Mouse (Mus musculus) heart, embryonic 12.5 days (tissue): Measurements from ENCODE around the gene Ppp1cc. TPM values are rescaled to one million over a fixed set of nuclear protein-coding genes. Genes with fewer than 3 reads are reported as not detected.
"Not testable (repeated sequence)": the region's sequence is repeated elsewhere in the genome, so short reads cannot be mapped to it uniquely, and the experiment has no call there.

ENCODE experiments used
- ATAC-seq: fragments of 200-750 bp; cut with Nextera tagmentation; 2 replicates; pipeline ENCODE4 v1.8.0; 2017; ENCODE audit warnings: moderate TSS enrichment, moderate library complexity; ENCODE audit not compliant: insufficient number of reproducible peaks, low FRiP score
- H3K27ac ChIP-seq: fragments of 300-500 bp; sonication (generic); 2 replicates; pipeline ENCODE4 v1.5.1; 2016; ENCODE audit warnings: mild to moderate bottlenecking, moderate library complexity; ENCODE audit not compliant: poor library complexity, severe bottlenecking
- H3K27me3 ChIP-seq: fragments of 300-500 bp; sonication (generic); replicated peaks from 2 replicates; pipeline ENCODE4 v1.6.1; 2016; ENCODE audit warnings: mild to moderate bottlenecking, moderate library complexity
- H3K36me3 ChIP-seq: fragments of 300-500 bp; sonication (generic); 2 replicates; pipeline ENCODE4 v1.6.1; 2016; ENCODE audit warnings: mild to moderate bottlenecking, moderate library complexity
- H3K4me1 ChIP-seq: fragments of 300-500 bp; sonication (generic); replicated peaks from 2 replicates; pipeline ENCODE4 v1.6.1; 2016; ENCODE audit warnings: mild to moderate bottlenecking
- H3K4me2 ChIP-seq: fragments of 300-500 bp; sonication (generic); 2 replicates; pipeline ENCODE4 v1.6.1; 2016; ENCODE audit warnings: mild to moderate bottlenecking, moderate library complexity
- H3K4me3 ChIP-seq: fragments of 300-500 bp; sonication (generic); 2 replicates; pipeline ENCODE4 v1.5.1; 2016; ENCODE audit warnings: mild to moderate bottlenecking
- H3K9ac ChIP-seq: fragments of 300-500 bp; sonication (generic); 2 replicates; pipeline ENCODE4 v1.6.1; 2016; ENCODE audit warnings: mild to moderate bottlenecking, moderate library complexity
- H3K9me3 ChIP-seq: fragments of 300-500 bp; sonication (generic); replicated peaks from 2 replicates; pipeline ENCODE4 v1.6.1; 2016; ENCODE audit warnings: mild to moderate bottlenecking, moderate library complexity
- WGBS: fragments of 180-500 bp; shearing (Covaris S2); methylation state at CpG from one replicate; pipeline ENCODE4 v1.1.7; 2016; 5-methylcytosine and 5-hydroxymethylcytosine counted together
- polyA plus RNA-seq: library from polyadenylated mRNA; unstranded; fragments of >200 nt; fragmentation: Nextera tagmentation; extraction: Ambion mirVana; gene quantifications from 2 replicates; pipeline ENCODE4 v1.2.1, GENCODE M21; 2016

Ppp1cc gene
- polyA plus RNA-seq, 1 experiment from 2014 or later, result 222 TPM

DNA sequence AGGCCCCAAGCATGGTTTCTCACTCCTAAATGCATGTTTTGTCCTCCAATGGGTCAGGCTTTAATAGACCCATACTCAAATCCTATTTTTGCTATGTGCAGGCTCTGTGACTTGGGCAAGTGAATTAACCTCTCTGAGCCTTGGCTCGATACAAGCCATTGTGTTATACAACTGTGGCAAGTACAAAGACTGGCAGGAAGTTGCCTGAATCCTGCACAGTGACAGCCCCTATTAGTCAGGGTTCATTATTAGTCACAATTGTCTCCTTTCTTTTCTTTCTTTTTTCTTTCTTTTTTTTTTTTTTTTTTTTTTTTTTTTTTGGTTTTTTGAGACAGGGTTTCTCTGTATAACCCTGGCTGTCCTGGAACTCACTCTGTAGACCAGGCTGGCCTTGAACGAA, 18.3 kb upstream of the Ppp1cc start:
- not testable (repeated sequence) for ATAC-seq, H3K4me2 ChIP-seq
- peaks cover 35% of the 10 kb centered on the region for H3K4me1 ChIP-seq

DNA sequence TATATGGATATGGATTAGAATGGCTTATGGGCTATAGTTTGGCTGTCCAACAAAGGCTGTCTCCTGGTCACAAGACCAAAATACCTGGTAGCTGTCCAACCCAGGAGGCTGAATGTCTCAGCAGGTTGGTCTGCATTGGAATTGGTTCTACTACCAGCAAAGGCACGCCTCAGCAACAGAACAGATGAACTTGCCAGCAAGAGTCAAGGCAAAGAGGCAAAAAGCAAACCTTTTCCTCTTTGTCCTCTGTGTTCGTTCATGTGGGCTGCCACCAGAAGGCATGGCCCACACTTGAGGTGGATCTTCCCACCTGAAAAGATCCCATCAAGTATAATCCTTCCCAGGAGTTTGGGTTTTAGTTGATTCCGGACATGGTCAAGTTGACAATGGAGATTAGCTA, 17.4 kb upstream of the Ppp1cc start, which contains the start of gene Ccdc63:
Gene Ccdc63, minus strand, starts transcription at position 101 of the 400 bp plus-strand sequence.
- no peak for ATAC-seq
- WGBS, result 89% methylated on average over 3 of the region's 3 CpGs

More for the DNA sequence above, 18.3 kb upstream of the Ppp1cc start:
- 64% methylated on average over 2 of the region's 2 CpGs for WGBS
- not testable (repeated sequence) for H3K4me3 ChIP-seq, H3K27ac ChIP-seq, H3K27me3 ChIP-seq, H3K9ac ChIP-seq, H3K9me3 ChIP-seq, H3K36me3 ChIP-seq

DNA sequence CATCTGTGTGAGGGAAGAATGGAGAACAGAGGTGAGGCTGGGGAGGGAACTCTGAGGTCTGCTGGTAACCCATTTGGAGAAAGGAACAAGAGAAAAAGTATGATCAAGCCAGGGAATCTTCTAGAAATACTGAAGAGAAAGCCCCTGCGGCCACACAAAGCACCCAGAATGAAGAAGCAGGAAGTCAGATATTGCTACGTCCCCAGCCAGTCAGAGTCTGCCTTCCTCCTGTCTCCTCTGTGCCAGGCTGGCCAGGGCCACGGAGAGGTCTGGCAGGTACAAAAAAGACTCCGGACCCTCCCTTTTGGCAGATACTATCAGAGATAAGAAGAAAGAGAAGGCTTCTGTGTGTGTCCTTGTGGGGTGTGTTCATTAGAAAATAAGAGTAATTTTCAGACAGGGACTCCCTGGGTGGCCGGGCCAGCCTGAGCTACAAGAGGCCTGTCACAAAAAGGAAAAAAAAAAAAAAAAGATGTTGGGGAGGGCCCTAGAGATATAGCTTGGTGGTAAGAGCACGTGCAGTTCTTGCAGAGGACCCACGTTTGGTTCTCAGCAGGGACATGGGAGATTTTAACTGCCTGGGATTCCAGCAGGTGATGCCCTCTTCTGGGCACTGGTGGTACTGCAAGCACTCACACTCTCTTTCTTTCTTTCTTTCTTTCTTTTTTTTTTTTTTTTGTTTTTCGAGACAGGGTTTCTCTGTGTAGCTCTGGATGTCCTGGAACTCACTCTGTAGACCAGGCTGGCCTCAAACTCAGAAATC, 15.7 kb upstream of the Ppp1cc start:
- H3K27me3 ChIP-seq, result no peaks in the 10 kb centered on the region
- no peak overlapping the region for H3K4me2 ChIP-seq
- no peak overlapping the region for H3K27ac ChIP-seq
- H3K4me1 ChIP-seq, result peaks cover 21% of the 10 kb centered on the region
- no peaks in the 10 kb centered on the region for H3K36me3 ChIP-seq
- no peaks in the 10 kb centered on the region; the same call in 1 of the 2 replicates for H3K9me3 ChIP-seq
- 61% methylated on average over 8 of the region's 8 CpGs for WGBS
- no peak overlapping the region for H3K9ac ChIP-seq
- H3K4me3 ChIP-seq, result no peak overlapping the region
- ATAC-seq, result no peak

More for the DNA sequence above, 17.4 kb upstream of the Ppp1cc start, which contains the start of gene Ccdc63:
- H3K9me3 ChIP-seq, result no peaks in the 10 kb centered on the region; the same call in 1 of the 2 replicates
- no peak within 1 kb of the TSS for H3K27ac ChIP-seq
- H3K9ac ChIP-seq, result no peak within 1 kb of the TSS
- no peaks in the 10 kb centered on the region for H3K27me3 ChIP-seq
- no peaks in the 10 kb centered on the region for H3K36me3 ChIP-seq
- H3K4me1 ChIP-seq, result peaks cover 30% of the 10 kb centered on the region
- H3K4me3 ChIP-seq, result no peak within 1 kb of the TSS
- no peak within 1 kb of the TSS for H3K4me2 ChIP-seq

DNA sequence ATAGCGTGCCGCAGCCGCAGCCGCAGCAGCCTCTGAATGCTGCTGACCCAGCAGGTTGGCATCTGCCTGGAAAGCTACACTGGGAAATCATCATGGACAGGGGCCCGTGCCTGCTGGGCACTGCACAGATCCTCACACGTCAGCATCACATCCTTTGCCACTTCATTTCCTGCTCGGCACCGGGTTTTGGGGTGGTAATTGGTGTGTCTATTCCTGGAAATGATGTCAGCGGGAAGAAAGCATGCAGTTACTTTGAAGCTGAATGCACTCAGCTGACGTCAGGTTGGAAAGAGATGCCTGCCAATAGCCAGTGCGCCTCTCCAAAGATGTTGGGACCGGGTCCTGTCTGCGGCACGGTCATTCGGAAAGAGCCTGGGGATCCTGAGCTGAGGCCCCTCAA, 14.5 kb upstream of the Ppp1cc start:
- peak overlapping the region; percentile 37 for H3K4me2 ChIP-seq
- H3K9me3 ChIP-seq, result no peaks in the 10 kb centered on the region; the same call in 1 of the 2 replicates
- ATAC-seq, result peak; percentile 38; the same call in 1 of the 2 replicates
- no peaks in the 10 kb centered on the region for H3K27me3 ChIP-seq
- H3K4me3 ChIP-seq, result no peak overlapping the region
- 56% methylated on average over 15 of the region's 15 CpGs for WGBS
- no peaks in the 10 kb centered on the region for H3K36me3 ChIP-seq
- 0 out of 2 replicates have a peak overlapping the region, but pooled peaks have one; percentile 11 for H3K27ac ChIP-seq
- no peak overlapping the region for H3K9ac ChIP-seq
- peaks cover 18% of the 10 kb centered on the region for H3K4me1 ChIP-seq

DNA sequence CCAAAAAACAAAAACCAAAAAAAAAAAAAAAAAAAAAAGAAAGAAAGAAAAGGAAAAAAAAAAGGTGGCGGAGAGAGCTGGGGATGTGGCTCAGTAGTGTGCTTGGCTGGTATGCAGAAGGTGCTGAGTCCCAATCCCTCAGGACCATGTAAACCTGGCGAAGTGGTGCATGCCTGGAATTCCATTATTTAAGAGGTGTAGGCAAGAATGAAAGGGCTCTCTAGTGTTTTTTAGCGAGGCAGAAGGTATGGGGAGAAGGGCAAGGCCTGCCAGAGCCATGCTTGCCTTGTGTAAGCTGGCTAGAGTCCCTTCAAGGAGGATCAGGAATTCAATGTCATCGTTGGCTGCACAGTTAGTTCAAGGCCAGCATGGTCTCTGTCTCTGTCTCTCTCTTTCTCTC, 13.3 kb upstream of the Ppp1cc start:
- H3K4me3 ChIP-seq, result no peak overlapping the region
- peak overlapping the region; percentile 65 for H3K27ac ChIP-seq
- no peaks in the 10 kb centered on the region for H3K27me3 ChIP-seq
- H3K4me1 ChIP-seq, result peaks cover 18% of the 10 kb centered on the region
- H3K36me3 ChIP-seq, result no peaks in the 10 kb centered on the region
- no peak overlapping the region for H3K9ac ChIP-seq
- H3K9me3 ChIP-seq, result no peaks in the 10 kb centered on the region; the same call in 1 of the 2 replicates
- H3K4me2 ChIP-seq, result peak overlapping the region; percentile 25
- WGBS, result 70% methylated on average over 3 of the region's 4 CpGs
- no peak for ATAC-seq

DNA sequence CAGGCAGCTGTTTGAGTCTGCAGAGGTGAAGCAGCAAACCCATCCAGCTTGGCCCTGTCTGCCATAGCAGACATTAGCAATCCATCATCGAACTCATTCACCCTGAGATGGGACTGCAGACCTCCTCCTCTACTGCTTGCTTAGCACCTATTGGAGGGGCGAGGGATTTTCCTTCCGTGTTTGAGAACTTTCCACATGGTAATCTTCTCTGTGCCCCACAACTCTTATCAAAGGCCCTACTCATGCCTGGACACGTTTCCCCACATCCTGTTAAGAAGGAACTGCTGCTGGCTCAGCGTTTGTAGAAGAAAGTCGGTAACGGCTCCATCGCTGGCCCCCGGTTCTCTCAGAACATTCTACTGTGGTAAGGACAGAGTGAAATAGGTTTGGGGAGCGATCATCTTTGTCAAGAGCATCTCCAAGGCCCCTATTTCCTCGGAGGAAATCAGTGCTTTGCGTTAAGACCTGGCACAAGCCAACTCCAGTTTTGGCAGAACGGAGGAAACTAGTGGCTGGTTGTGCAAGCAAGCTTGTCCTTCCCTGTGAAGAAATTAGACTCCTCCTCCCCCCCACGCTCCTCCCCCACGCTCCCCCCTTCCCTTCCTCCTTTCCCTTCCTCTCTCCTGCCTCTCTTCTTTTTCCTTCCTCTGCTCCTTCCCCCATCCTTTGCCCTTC, 12.6 kb upstream of the Ppp1cc start:
- H3K9me3 ChIP-seq, result no peaks in the 10 kb centered on the region; the same call in 1 of the 2 replicates
- ATAC-seq, result peak; percentile 56; the same call in 1 of the 2 replicates
- no peaks in the 10 kb centered on the region for H3K27me3 ChIP-seq
- H3K9ac ChIP-seq, result 0 out of 2 replicates have a peak overlapping the region, but pooled peaks have one; percentile 27
- 48% methylated on average over 15 of the region's 15 CpGs for WGBS
- peak overlapping the region; percentile 25 for H3K4me2 ChIP-seq
- H3K4me1 ChIP-seq, result peaks cover 18% of the 10 kb centered on the region
- H3K36me3 ChIP-seq, result no peaks in the 10 kb centered on the region
- peak overlapping the region; percentile 65 for H3K27ac ChIP-seq
- 0 out of 2 replicates have a peak overlapping the region, but pooled peaks have one; percentile 1 for H3K4me3 ChIP-seq

DNA sequence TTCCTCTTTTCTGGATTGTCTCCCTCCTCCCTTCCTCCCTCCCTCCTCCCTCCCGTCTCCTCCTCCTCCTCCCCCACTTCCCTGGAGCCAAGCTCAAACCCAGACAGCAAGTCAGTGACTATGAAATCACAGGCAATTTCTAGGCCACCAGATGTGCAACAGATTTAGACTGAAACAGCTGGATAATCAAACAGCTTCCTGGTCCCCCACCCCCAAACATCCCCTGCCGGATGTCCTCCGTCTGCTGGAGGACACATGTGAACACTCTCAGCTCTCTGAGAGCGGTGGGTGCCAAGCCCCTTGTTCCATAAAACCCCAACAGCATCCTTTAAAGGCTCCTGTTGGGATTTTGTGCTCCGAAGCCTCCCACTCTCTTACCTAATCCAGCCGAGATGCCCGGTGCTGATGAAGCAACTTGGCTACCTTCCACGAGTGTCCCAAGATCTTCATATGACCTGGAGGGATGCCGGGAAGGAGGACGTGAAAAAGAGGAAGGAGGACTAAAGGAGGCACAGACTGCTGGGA, 12.0 kb upstream of the Ppp1cc start:
- Histone ChIP-seq H3K4me2 (peak overlapping the region; percentile 25; the same call in 1 of the 2 replicates), H3K9me3 (no peaks in the 10 kb centered on the region; the same call in 1 of the 2 replicates), H3K4me3 (no peak overlapping the region), H3K27me3 (no peaks in the 10 kb centered on the region), H3K27ac (peak overlapping the region; percentile 65), H3K4me1 (peaks cover 18% of the 10 kb centered on the region), H3K36me3 (no peaks in the 10 kb centered on the region), H3K9ac (0 out of 2 replicates have a peak overlapping the region, but pooled peaks have one; percentile 27)
- ATAC-seq, result 0 out of 2 replicates have a peak, but pooled peaks have one; percentile 24
- WGBS, result 39% methylated on average over 10 of the region's 10 CpGs

DNA sequence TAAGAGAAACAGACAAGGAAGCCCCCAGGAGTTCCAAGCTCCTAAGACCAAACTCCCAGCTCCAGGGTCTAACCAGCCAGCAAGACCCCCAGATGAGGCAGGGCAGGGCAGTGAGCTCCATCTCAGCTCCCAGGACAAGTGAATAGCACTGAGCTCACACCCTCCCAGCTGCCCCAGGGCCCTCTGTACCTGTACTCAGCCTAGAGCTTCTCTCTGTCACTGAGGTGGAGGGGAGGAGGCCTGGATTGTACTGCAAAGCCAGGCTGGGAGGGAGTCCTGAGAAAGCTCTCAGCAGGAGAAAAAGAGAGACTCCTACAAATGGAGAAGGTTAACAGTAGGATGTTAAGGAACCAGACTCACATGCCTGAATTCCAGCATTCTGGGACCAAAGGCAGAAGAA, 11.5 kb upstream of the Ppp1cc start:
- ATAC-seq, result no peak
- Histone ChIP-seq H3K27ac (peak overlapping the region; percentile 65), H3K4me2 (no peak overlapping the region), H3K27me3 (no peaks in the 10 kb centered on the region), H3K36me3 (no peaks in the 10 kb centered on the region), H3K9me3 (no peaks in the 10 kb centered on the region; the same call in 1 of the 2 replicates), H3K4me3 (no peak overlapping the region), H3K4me1 (peaks cover 18% of the 10 kb centered on the region), H3K9ac (0 out of 2 replicates have a peak overlapping the region, but pooled peaks have one; percentile 27)

DNA sequence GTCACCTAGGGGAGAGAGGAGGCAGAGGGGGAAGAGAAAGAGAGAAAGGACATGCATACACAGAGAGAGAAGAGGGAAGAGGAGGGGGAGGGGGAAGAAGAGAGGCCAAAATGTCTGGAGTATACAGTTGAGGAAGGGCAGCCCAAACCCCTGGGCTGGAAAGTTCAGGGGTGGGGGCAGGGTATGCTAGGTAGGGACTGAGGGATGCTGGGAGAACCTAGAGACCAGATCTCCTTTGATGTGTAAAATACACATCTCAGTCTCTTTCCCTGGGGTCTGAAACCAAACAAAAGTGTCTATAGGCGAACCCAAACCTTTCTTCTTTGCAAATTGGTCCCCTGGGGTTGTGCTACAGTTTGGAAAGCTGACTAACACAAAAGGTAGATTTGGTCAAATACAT, 10.0 kb upstream of the Ppp1cc start:
- 64% methylated on average over 1 of the region's 1 CpGs for WGBS
- no peak for ATAC-seq
- H3K4me2 ChIP-seq, result no peak overlapping the region
- no peak overlapping the region for H3K27ac ChIP-seq
- peaks cover 18% of the 10 kb centered on the region for H3K4me1 ChIP-seq
- no peak overlapping the region for H3K9ac ChIP-seq
- no peaks in the 10 kb centered on the region; the same call in 1 of the 2 replicates for H3K9me3 ChIP-seq
- H3K36me3 ChIP-seq, result no peaks in the 10 kb centered on the region
- no peak overlapping the region for H3K4me3 ChIP-seq
- no peaks in the 10 kb centered on the region for H3K27me3 ChIP-seq

DNA sequence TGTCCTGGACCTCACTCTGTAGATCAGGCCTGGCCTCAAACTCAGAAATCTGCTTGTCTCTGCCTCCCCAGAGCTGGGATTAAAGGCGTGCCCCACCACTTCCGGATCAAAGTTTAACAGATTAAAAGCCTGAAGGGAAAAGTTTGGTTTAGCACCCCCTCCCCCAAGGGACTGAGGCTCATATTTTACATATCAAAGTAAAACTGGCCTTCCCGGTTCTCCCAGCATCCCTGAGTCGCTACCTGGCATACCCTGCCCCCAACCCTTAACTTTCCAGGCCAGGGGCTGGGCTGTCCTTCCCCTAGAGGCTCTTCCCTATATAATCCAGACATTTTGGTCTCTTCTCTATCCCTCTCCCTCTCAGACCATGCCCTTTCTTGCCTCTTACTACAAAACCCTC, 8.8 kb upstream of the Ppp1cc start:
- no peaks in the 10 kb centered on the region; the same call in 1 of the 2 replicates for H3K9me3 ChIP-seq
- no peak for ATAC-seq
- 53% methylated on average over 4 of the region's 4 CpGs for WGBS
- H3K36me3 ChIP-seq, result no peaks in the 10 kb centered on the region
- no peak overlapping the region for H3K4me3 ChIP-seq
- no peak overlapping the region for H3K27ac ChIP-seq
- H3K4me2 ChIP-seq, result no peak overlapping the region
- peaks cover 12% of the 10 kb centered on the region; the same call in 1 of the 2 replicates for H3K4me1 ChIP-seq
- H3K9ac ChIP-seq, result no peak overlapping the region
- no peaks in the 10 kb centered on the region for H3K27me3 ChIP-seq

DNA sequence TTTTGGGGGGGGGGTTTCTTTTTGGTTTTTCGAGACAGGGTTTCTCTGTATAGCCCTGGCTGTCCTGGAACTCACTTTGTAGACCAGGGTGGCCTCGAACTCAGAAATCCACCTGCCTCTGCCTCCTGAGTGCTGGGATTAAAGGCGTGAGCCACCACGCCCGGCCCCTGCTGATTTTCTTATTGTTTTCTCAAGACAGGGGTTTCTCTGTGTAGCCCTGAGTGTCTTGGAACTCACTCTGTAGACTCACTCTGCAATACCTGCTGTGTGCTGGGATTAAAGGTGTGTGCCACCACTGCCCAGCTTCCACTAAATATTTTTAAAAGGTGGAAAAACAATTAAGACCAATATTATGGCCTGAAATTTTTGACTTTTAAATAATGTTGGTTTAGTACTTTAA, 5.6 kb upstream of the Ppp1cc start:
- H3K36me3 ChIP-seq, H3K9ac ChIP-seq, H3K27ac ChIP-seq, H3K4me3 ChIP-seq, H3K4me2 ChIP-seq, H3K27me3 ChIP-seq, H3K9me3 ChIP-seq, ATAC-seq: not testable (repeated sequence)
- H3K4me1 ChIP-seq, result peaks cover 13% of the 10 kb centered on the region
- WGBS, result 83% methylated on average over 5 of the region's 5 CpGs
